Mouse (Mus musculus) lung, adult 2 months (tissue): Measurements from ENCODE around the gene Lrrc8c. TPM values are rescaled to one million over a fixed set of nuclear protein-coding genes. Genes with fewer than 3 reads are reported as not detected.

Experiments used
- DNase-seq: peaks from one replicate; pipeline ENCODE4 v3.0.0; 2022
- H3K4me1 ChIP-seq: fragments of 200-500 bp; 2 replicates; pipeline ENCODE4 v1.6.1; 2011; ENCODE audit warnings: low read length; ENCODE audit not compliant: control insufficient read depth, insufficient read depth
- H3K4me3 ChIP-seq: fragments of 200-500 bp; replicated peaks from 2 replicates; pipeline ENCODE3; 2011; ENCODE audit warnings: low read depth, mild to moderate bottlenecking, control low read depth, low read length; ENCODE audit errors: extremely low read depth
- CTCF ChIP-seq: fragments of 200-500 bp; IDR thresholded peaks from 2 replicates; pipeline ENCODE4 v1.5.1; 2011; ENCODE audit warnings: mild to moderate bottlenecking, low read length, control low read depth; ENCODE audit not compliant: insufficient read depth
- POLR2A ChIP-seq: fragments of 200-500 bp; IDR thresholded peaks from 2 replicates; pipeline ENCODE4 v1.6.1; 2011; ENCODE audit warnings: low read depth, mild to moderate bottlenecking, control low read depth, low read length, borderline replicate concordance; ENCODE audit errors: extremely low read depth
- WGBS: fragments of 180-500 bp; shearing (Covaris S2); methylation state at CpG from one replicate; pipeline ENCODE4 v1.1.7; 2018; 5-methylcytosine and 5-hydroxymethylcytosine counted together
- polyA plus RNA-seq: library from polyadenylated mRNA; depleted of rRNA; stranded (reverse); fragments of >200 nt; gene quantifications from 2 replicates; pipeline ENCODE4 v1.2.3, GENCODE M21; 2012; rRNA removed

Gene Lrrc8c
- 43.7 and 51.6 TPM in 2 replicates for polyA plus RNA-seq

DNA sequence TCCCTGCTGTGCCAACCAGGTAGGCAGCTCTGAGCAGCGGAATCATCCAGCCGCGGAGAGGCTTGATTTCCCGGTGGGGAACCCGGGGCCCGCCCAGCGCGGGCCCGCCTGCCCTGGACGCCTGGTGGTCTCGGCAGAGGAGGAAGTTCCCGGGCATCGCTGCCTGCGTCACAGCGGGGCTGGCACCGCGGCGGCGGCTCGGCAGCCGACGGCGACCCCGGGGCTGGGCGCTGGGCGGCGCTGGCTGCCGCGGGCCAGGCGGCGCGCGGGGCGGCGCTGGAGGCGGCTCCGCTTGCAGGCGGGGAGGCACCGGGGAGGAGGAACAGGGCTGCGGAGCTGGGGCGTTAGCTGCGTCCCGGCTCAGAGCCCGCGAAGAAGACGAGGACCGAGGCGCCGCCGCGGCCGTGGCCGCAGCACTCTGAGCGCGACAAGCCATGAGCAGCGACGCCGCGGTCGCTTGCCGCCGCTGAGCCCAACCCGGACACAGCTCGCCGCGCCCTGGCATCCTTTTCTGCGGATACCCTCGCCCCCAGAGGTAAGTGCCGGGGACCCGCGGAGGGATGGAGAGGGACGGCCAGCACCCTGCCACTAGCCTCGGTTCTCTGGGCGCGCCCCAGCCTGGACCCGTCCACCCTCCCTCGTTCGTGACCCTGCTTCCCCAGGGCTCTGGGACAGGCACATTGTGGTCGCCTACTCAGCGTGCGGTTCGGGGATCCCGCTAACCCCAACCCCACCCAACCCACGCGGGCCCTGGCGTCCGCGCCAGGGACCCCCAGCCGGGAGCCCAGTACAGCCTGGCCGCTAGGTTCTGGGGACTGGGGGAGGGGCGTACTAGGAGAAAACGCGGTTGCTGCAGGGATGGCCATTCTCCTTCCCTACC is at the start of gene Lrrc8c:
Lrrc8c (plus strand) TSS at position 293 of the 880 bp plus-strand sequence.
- Histone ChIP-seq H3K4me3 (peak within 1 kb of the TSS; percentile 96), H3K4me1 (peaks cover 7% of the 10 kb centered on the region)
- TF ChIP-seq POLR2A = peak; percentile 74; the same call in 1 of the 2 replicates
- TF ChIP-seq CTCF = no peak
- WGBS = under 1% methylated on average over 87 of the region's 93 CpGs
- peak; percentile 82 for DNase-seq

DNA sequence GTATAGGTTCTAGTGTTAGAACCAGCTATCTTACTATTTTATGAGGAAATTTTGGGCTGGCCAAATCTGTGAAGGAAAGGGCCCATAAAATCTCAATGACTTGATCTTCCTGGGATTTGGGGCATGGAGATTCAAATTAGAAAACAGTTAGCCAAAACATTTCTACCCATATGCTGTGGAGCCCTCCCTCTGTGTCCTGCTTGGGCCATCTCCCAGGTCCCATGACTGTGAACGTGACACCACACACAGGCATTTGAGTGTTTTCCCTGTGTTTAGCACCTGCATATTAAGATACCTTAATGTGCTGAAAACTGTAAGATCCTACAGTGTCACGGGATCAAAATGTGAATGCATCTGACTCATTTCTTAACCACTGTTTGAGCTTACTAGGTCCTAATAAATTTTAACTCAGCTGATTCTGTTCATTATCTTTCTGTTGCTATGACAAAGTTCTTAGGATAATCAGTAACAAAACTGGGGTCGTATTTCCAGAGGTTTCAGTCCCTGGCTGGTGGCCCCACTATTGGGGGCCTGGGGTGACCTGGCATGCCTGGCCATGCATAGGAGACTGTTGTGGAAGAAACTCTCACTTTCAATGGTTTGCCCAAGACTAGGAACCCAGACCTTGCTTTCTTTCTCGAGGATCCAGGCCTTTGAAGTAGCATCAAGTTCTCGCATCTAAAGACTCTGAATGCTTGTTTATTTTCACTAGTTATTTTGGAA is 46.0 kb upstream of the Lrrc8c start:
- no peak for DNase-seq
- TF ChIP-seq POLR2A (no peak), CTCF (no peak)
- no peaks in the 10 kb centered on the region for H3K4me1 ChIP-seq
- H3K4me3 ChIP-seq = no peak overlapping the region
- 70% methylated on average over 5 of the region's 5 CpGs for WGBS

DNA sequence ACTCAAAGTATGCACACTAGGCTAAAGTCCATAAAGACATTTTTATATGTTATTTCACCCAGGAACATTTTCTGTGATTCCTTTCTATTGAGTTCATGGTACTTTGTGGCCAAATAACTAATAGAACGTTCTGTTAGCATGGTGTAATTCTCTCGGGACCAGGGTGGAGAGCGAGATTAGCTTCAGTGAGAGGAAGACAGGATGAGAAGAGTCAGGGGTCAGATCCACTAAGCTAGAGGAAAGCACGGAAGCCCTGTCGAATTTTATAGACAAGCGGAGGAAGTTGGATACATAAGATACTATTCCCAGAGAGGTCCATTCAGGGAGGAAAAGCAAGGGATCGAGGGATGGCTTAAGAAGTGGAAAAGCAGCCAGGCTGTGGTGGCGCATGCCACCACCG is 41.7 kb upstream of the Lrrc8c start:
- no peak for TF ChIP-seq POLR2A
- TF ChIP-seq CTCF = no peak
- Histone ChIP-seq H3K4me1 (no peaks in the 10 kb centered on the region), H3K4me3 (no peak overlapping the region)
- DNase-seq = no peak
- WGBS = 73% methylated on average over 9 of the region's 9 CpGs

DNA sequence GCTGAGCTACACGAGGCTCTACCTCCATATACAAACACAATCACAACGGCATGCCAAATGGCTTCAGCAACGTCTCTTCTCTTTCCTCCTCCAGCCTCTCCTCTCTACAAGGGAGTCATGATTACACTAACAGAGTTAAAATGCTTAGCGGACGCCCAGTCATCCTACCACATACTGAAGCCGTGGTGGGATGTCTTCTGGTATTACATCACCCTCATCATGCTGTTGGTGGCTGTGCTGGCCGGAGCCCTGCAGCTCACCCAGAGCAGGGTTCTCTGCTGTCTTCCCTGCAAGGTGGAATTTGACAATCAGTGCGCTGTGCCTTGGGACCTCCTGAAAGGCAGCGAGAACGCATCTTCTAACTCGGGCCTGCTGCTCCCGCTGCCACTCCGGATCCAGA is 39.5 kb upstream of the Lrrc8c start:
- H3K4me1 ChIP-seq = no peaks in the 10 kb centered on the region
- H3K4me3 ChIP-seq = no peak overlapping the region
- no peak for DNase-seq
- no peak for TF ChIP-seq CTCF
- no peak for TF ChIP-seq POLR2A
- 92% methylated on average over 13 of the region's 13 CpGs for WGBS

DNA sequence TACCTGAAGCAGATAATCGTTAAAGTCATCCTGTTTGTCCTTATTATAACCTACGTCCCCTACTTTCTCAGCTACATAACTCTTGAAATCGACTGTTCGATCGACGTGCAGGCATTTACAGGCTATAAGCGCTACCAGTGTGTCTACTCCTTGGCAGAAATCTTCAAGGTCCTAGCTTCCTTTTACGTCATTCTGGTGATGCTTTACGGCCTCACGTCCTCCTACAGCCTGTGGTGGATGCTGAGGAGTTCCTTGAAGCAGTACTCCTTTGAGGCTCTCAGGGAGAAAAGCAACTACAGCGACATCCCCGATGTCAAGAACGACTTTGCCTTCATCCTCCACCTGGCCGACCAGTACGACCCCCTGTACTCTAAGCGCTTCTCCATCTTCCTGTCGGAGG is 38.6 kb upstream of the Lrrc8c start:
- no peaks in the 10 kb centered on the region for H3K4me1 ChIP-seq
- TF ChIP-seq POLR2A = no peak
- no peak for TF ChIP-seq CTCF
- 94% methylated on average over 17 of the region's 17 CpGs for WGBS

DNA sequence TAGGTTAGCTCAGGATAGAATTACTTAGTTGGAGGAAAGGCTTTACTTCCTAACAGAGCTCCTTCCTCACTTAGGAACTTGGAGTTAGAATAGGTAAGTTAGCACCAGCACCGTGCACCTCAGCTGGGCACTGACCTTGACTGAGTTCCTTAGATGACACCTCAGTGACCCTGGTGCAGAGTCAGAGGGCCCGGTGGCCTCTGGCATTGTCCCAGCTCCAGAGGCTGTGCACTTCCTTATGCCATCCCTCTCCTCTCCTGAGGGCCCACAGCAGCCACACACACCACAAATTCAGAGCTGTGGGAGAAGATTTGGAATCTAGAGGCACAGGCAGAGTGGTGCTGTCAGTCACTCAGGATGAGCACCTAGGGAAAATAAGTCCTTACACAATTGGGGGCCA is 35.6 kb upstream of the Lrrc8c start:
- no peak for DNase-seq
- no peaks in the 10 kb centered on the region for H3K4me1 ChIP-seq
- TF ChIP-seq POLR2A (no peak), CTCF (no peak)
- WGBS = 57% methylated on average over 2 of the region's 2 CpGs
- H3K4me3 ChIP-seq = no peak overlapping the region

More for the DNA sequence above, 38.6 kb upstream of the Lrrc8c start:
- no peak overlapping the region for H3K4me3 ChIP-seq
- DNase-seq = no peak

DNA sequence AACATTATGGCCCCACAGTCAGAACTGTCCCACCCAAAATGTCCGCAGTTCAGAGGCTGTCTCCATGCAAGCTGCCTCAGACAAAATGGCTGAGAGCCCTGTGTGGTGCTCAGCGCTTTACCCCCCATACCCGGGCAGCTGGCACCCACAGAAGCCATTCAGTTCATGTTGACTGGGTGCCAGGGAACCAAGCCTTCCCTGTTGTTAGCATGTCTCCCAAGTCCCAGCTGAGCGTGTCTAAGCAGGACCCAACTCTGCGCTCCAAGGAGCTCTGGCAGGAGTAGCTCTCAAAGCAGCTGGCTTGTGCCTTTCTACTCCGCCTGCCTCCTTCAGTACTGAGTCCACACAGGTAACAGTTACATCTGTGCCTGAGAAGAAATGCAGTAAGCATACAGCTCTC is 34.9 kb upstream of the Lrrc8c start:
- DNase-seq = no peak
- WGBS = 85% methylated on average over 6 of the region's 6 CpGs
- no peaks in the 10 kb centered on the region for H3K4me1 ChIP-seq
- no peak overlapping the region for H3K4me3 ChIP-seq
- no peak for TF ChIP-seq CTCF
- TF ChIP-seq POLR2A = no peak

DNA sequence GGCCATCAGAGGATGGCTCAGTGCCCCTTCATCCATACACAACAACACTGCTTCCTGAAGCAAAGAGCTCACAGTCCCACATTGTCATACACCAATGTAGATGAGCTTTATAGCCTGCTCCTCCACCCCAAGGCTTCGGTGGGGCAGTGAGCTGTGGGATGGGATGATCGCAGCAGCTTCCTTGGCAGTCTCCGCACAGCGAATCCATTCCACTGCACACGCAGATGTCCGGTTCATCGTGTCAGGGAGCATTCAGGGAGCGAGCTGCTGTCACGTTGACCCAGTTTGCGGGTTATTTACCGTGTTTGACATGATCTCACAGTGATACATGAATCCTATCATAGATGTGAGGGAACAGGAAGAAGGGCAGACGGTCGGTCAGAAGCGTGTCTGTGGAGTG is 34.3 kb upstream of the Lrrc8c start:
- no peak for DNase-seq
- WGBS = 95% methylated on average over 14 of the region's 14 CpGs
- TF ChIP-seq CTCF = no peak
- no peak for TF ChIP-seq POLR2A
- Histone ChIP-seq H3K4me1 (no peaks in the 10 kb centered on the region), H3K4me3 (no peak overlapping the region)

DNA sequence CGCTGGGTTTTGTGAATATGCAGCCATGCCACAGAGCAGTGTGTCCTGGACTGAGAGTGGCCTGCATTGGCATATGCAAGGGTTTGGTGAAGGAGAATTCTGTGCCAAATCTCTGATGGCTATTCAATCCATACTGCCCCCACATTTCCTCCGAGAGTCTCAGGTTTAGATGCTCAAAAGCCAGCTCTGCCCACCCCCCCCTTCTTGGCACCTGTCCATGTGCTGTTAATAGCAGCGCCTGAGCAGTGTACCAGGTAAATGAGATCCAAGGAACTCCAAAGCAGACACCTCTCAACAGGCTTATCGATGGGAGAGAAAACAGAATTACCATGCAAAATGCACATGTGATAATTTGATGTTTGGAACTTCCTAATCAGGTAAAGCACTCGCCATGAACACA is 29.0 kb upstream of the Lrrc8c start:
- TF ChIP-seq POLR2A (no peak), CTCF (no peak)
- WGBS = 85% methylated on average over 5 of the region's 5 CpGs

DNA sequence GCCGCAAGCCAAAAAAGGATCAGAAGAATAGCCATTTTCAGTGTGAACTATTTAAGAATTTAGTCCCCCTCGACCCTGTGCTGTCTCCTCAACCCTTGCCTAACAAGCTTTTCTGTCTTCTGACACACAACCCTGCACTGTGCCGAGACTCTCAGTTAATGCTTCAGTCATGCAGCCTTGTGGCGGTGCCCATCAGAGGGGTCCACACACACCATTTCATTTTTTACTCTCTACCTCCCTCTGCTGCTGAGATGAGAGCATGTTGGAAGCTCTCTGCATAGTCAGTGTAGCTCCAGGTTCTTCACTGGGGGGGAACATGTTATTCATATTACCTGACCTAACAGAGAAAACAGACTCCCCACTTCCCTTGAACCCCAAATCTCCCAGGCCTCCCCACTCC is 27.8 kb upstream of the Lrrc8c start:
- 65% methylated on average over 4 of the region's 4 CpGs for WGBS
- H3K4me3 ChIP-seq = no peak overlapping the region
- peak; percentile 15; the same call in 1 of the 2 replicates for TF ChIP-seq CTCF
- no peak for TF ChIP-seq POLR2A
- DNase-seq = no peak
- no peaks in the 10 kb centered on the region for H3K4me1 ChIP-seq

More for the DNA sequence above, 29.0 kb upstream of the Lrrc8c start:
- no peaks in the 10 kb centered on the region for H3K4me1 ChIP-seq
- H3K4me3 ChIP-seq = no peak overlapping the region
- DNase-seq = no peak
